Mouse (Mus musculus): ENCODE results near the gene E330021D16Rik. TPM values are rescaled to one million over a fixed set of nuclear protein-coding genes. Genes with fewer than 3 reads are reported as not detected.

The E330021D16Rik gene
- polyA plus RNA-seq (2012; ENCODE audit: low replicate concordance): not detected in 2 replicates

DNA sequence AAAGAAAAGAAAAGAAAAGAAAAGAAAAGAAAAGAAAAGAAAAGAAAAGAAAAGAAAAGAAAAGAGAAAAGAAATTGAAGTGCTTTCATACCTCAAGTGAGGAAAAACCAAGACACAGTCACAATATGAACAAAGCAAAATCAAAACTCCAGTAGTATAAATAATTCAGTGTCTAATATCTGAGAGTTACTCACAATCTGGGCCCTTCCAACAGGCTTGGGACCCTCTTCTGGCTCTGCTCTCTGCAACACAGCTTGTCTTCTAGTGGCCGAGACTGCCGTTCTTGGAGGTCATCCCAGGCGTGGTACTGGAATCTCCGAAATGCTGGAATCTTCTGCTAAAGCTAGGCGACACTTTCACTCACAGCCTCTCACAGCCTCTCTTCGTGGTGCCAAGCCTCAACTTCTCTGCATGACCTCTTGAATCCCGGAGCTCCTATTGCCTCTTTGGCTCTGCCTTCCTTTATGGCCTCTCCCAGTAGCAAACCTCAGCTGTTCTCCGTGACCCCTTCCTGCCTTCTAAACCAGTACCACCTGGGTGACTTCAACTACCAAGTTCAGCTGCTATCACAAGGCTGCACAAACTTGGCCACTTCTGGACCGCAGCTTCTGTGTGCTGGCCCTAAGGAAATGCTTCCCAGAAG lies at the start of gene E330021D16Rik:
E330021D16Rik (minus strand) TSS at position 437 of the 643 bp plus-strand sequence.

Other genes starting within 250 kb of the E330021D16Rik start
- 0.04 TPM in 1 of 2 replicates, not detected in the other for gene Grin2b, start 242.1 kb downstream of the E330021D16Rik start, polyA plus RNA-seq (2012; ENCODE audit: low replicate concordance)
- gene Gm8994, start 88.0 kb downstream of the E330021D16Rik start, polyA plus RNA-seq (2012; ENCODE audit: low replicate concordance): not detected in 2 replicates
- gene Atf7ip, start 90.6 kb upstream of the E330021D16Rik start, polyA plus RNA-seq (2012; ENCODE audit: low replicate concordance): 43.4 and 47.5 TPM in 2 replicates
- 76.9 and 117 TPM in 2 replicates for gene Plbd1, start 246.4 kb upstream of the E330021D16Rik start, polyA plus RNA-seq (2012; ENCODE audit: low replicate concordance)

Data from hematopoietic multipotent progenitor cell, adult 10-12 weeks (in vitro differentiated cells).